Mouse (Mus musculus) cerebellum, adult 8-10 months (tissue): Measurements from ENCODE around the gene Smad3.

ENCODE experiments used
- DNase-seq: peaks from one replicate; pipeline ENCODE4 v3.0.0; 2022

Gene Smad3

DNA sequence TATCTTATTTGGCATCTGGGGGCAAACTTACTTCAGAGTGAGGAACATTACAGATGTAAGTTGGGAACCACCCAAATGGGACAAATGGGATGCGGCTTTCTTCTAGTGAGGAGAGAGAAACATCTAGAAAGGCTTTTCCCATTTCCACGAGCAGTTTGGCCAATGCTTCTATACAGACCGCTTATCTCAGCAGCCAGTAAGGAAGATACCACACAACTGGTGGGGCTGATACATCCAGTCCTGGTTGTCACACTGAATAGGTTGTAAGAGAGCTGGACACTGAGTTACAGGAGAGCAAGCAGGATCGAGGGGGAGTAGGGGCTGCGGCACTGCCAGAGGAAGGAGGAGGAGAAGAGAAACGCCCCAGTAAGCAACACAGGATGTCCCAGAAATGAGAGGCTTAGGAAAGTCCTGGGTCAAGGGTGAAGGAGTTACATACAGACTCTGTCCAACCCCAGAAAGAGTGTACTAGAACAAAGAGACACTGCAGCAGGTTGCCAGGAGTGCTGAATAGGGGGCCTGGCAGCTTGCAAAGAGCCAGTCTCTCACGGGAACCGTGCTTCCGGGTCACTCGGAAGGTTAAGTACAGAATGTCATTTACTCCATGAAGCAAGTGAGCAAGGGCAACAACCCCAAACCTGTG, 61.2 kb downstream of the Smad3 start:
- DNase-seq: no peak

DNA sequence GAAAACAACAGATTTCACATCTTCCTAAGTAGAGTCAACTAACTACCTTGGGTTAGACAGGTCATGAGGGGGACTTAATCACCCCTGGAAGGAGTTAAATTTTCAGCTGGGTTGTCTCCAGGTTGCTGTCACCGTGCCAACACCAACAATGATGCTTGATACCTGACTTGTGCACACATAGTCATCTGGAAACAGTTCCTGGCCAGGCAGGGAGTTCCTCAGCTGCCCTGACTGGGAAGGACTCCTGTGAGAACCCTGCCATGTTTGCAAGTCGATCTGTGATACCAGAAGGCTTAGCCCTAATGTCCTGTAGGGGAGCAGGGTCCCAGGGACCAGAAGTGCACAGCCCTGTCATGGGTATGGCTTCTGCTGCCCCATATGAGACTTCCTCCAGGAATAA, 65.8 kb downstream of the Smad3 start:
- no peak for DNase-seq

DNA sequence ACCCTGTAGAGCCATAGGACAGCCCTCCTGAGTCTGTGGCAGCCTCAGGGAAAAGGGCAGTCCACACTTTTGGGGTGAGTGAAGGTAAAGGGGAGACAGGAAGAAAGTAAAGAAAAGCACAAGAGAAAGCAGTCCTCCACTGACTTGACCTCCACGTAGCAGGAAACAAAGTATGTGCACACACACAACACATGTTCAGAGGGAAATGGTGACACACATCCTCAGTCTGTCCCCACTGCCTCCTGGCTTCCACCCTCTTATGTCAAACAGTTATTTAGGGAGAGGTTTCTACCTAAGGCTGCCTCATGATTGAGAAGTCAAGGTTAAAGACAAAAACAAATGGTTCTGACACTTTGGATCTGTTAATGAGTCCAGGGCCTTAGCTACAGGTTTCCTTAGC, 67.3 kb downstream of the Smad3 start:
- no peak for DNase-seq

DNA sequence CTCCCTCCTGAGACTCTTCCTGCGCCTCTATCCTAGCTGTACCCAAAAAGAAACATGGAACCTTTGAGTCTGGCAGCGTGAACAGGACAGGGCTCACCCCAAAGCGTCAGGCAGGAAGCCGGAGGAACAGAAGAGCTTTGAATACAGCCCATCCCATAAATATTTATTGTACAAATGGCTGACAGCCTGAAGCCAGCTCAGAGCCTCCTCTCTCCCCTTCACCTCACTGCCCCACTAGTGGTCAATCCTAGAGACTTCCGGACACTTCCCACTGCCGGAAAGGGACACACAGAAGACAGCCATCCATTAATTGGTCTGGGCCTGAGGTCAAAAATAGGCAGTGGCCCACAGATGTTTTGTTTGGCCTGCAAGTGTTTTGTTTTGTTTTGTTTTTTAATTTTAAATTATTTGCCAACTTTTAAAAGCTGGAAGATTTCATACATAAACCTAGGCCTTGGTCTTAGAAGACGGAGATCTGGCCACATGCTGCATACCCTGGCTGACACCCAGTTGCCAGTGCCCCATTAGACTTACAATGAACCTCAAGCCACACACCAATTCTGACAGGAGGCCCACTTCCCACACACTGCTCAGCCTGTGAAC, 70.3 kb downstream of the Smad3 start:
- no peak for DNase-seq

DNA sequence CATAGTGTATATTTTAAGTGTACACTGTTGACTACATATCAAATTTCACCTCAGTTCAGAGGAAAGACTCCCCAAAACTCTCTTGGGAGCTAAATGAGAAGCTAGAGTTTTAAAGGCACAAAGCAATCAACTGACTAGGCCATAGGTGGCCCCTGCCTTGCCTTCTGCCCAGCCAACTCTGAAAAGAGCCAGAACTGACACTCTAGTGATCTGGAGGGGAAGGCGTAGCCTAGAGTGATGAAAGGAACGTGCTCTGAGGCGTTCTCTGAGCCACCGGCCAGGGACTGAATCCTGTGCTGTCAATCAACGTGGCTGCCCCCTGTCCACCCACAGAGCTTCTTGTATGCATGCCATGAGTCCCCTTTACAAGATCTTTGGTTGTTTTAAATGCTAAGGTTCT, 72.4 kb downstream of the Smad3 start:
- no peak for DNase-seq

DNA sequence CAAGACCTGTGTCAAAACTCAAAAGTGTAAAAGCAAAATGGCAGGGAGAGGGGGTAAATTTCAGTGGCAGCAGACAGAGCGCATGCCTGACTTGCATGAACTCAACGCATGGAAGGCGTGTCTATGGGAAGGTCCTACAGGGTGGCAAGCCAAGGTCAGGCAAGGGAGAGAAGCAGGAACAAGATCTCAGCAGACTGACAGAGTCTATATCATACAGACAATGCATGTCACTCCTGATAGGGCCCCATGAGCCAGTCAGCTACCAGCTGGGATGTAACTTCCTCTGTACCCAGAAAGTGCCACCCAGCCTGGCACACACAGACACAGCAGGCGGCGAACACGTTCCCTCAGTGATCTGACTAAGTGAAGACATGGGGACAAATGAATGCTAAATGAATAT, 73.5 kb downstream of the Smad3 start:
- no peak for DNase-seq

DNA sequence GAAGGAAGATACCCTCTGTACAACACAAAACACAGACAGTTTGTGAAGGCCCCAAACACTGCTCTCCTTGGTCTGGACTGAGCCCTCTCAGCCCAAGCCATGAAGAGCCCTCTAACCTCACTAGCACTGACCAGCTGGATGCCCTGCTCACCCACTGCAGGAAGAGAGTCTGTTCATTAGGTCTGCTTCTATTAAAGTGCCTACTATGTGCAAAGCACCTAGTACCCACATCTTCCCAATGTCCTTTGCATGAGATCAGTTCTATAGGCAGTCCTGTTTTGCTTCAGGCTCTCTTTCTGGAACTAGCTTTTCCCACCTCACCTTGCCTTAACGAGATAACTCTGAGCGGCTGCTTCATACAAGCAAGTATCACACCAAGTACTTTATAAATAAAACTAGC, 74.9 kb downstream of the Smad3 start:
- DNase-seq: no peak

DNA sequence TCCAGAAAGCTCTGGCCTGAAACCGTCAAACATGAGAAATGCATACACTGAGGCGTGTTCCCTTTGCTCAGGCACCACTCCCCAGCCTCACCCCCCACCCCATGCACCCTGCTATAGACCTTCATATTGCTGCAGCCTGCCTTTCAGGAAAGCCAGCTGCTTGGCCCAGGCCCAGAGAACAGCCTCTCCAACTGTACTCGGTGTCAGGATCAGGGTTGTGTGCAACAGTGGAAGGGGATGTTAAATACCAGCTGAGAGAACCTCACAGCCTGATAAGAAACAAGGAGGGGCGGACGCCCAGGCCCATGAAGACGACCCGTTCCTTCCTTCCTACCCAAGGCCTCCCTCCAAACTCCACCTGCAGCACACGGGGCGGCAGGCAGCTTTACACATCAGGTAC, 75.5 kb downstream of the Smad3 start:
- DNase-seq: no peak

DNA sequence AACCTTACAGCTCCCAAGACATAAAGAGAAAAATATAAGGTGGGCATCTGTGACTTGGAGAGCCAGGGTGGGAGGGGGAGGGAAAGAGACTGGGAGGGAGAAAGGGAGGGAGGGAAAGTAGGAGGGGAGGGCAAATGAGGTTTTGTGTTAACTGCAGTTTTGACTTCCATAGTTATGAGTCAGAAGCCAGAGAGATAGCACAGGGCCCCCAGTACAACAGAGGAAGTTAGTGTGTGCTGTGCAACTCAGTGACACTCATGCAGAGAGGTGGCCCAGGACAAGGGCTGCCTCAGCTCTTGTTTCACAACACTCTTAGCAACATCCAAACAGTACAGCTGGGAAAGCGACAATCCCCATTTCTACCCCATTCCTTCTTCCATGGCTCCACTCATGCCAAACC, 79.7 kb downstream of the Smad3 start:
- DNase-seq: no peak

DNA sequence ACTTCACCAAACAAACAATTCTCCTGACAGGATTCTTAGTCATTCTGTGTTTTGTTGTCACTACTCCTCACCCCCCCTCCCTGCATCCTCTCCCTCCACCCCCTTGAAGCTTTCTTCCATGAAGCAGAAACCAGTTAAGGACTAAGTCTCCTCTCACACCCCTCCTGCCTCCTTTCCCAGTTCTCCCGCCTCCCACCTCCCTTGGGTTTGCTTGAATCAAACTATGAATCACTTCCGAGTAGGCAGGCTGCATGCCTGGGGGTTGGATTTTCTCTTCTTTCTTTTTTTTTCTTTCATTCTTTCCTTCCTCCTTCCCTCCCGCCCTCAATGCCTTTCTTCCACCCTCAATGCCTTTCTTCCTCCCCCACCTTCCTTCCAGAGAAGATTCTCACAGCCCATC, 80.2 kb downstream of the Smad3 start:
- DNase-seq: no peak

DNA sequence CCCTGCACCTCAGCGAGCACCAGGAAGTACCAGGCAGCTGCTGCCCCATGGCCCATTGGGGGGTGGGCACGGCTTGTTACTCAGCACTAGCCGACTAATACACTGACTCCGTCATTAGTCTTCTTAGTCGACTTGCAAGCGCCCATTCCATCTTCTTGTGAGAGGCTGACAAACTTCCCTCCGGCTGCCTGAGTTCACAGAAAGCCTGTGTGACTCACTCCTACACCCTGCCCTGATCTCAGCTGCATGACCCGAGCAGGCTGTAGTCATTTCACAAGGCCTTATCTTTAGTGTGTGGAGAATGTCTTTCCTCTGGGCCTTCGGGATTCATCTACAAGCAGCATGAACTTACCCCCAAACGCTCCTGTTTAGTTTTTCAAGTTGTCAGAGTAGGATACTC, 83.2 kb downstream of the Smad3 start:
- DNase-seq: no peak

DNA sequence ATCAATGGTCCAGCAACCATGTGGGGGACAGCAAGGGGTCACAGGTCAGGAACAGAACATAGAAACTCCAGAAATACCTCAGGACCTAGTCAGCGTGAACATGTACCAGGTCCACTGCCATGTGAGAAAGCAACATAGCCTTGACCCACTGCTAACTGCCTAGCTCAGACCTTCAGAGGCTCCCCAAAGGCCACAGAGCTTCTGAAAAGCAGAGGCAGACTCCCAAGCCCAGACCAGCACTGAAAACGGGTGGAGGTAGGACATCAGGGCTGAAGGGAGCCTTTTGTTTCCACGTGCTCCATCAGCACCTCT, 84.3 kb downstream of the Smad3 start:
- no peak for DNase-seq

DNA sequence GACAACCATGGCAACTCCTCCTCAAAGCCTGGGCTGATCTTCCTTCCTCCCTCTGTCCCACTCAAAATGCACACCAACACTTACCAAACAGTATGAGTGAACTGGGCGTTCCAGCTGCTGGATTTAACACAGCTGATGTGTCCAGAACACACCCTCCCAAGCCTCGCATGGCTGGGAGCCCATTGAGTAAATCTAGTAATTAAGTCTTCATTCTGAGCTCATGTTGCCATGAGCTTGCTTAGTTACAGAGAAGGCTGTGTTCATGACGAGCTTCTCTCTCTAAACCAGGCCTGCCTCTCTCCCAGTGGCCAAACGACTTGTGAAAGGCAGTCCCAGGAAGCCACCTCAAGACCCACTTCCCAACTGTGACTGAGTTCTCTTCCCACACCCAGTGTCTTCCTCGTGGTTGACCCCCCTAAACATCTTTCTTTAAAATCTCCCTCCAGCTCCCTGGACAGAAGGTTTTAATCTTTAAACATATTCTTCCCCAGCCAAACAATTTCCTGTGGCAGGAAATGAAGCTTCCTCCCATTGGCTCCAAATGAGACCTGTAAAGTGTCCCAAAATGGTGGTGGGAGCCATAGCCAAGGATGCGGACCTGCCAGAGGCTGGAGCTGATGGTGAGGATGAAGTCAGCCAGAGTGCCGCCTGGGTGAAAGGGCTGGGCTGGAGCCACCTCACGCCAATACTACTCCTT, 84.8 kb downstream of the Smad3 start:
- DNase-seq: no peak

DNA sequence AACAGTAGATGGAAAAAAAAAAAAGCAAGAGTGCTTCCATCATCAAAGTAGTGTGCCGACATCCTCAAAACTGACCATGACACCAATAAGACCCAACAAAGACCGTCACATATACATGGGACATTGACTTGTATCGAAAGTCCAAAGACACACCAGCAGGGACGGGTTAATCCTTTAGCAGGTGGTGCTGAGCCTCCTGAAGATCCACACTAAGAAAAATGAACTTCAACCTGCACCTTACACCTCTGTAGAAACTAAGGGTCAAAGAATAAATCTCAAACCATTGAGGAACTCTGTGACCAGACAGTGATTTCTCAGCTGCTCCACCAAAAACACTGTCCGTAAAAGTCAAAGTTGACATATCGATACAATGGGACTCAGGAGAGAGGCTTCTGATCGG, 88.0 kb downstream of the Smad3 start:
- DNase-seq: no peak

DNA sequence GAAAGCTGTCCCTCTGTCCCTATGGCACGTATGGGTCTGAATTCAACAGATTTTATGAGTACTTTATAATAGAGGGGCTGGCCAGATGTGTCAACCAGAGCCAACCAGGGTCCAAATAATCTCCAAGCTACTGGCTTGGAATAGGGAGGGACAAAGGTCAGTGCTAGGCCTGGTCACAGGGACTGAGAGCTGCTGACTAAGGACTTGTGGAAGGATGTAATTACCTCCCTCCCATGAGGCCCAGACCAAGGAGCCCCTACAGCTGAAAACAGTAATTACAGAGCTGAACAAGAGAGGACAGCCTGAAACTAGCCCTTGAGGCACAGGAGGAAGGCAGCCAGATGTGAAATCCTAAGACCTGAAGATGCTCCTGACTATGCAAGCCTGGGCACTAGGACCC, 89.2 kb downstream of the Smad3 start:
- no peak for DNase-seq

DNA sequence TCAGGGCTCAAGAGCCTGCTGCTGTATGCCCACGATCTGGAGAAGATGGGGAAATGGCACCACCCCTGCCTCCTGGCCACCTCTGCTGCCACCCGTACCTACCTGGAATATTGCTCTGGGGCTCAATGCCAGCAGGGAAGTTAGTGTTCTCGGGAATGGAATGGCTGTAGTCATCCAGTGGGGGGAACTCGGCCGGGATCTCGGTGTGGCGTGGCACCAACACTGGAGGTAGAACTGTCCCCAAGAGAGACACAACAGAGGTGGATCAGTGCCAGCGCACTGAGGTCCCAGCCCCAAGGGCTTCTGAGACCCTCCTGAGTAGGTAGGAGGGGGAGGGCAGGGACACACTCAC, 90.4 kb downstream of the Smad3 start:
- DNase-seq: no peak

DNA sequence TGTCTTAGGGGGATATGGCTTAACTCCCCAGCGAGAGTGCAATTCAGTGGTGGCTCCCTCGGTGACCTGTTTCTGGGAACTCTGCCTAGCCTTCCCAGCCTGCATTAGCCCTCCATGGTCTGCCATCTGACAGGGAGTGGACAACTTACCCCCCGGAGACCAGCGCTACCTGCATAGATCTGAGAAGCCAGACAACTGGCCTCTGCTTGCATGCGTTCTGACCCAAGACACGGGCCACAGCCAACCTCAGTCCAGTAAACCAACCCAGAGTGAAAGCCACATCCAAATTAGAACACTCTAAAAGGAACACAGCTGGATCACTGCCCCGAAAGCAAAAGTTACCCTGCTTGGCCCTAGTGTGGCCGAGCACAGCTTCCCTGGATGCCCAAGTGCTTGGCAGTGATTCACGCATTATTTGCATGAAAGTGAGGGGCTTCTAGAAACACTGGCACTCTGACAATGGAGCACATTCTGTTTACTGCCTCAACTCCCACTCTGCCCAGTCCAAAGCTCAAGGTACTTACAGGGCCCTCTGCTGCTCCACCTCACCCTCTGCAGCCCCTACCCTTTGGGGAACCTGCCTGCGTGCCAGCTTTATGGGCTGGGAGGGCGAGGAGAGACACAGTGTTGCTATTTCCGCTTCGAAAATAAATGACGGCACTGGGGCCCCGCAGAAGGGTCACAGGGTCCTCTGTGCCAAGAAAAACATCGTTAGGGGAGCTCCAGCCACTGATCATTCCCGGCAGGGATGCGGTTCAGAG, 91.0 kb downstream of the Smad3 start:
- no peak for DNase-seq

DNA sequence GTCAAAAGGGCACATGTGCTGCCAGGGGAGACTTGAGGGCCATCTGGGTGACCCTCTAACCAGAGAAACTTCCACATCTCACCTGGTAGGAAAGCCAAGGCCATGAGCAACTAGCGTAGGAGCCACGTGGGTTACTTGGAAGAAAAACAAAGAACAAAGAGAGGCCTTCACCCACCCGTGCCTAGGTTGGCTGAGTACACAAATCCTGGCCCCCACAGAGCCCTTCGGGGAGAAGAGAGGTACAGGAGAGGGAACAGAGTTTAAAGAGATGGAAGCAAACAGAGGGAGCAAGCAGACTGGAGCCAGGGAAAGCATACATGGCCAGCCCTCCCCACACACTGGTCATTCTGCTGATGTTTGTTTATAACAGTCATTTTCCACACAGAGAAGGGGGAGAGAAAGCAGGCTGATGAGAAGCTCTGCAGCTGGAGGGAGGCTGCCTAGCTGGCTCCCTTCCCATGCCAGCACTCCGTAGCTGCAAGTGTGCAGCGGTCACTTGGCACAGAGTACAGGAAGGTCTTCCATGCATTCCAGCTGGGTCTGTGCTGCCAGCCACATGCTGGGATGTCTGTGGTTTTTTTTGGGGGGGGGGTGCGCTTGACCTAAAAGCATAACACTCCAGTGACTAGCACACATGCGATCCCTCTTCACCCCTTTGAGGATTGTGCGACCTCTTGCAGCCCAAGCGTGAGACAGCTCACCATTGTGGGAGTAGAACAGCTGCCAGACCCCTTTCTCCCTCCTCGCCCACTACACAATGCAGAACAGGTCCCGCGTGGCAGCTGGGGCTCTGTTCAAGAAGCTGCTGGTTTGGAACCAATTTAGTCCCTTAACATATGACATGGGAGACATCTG, 92.8 kb downstream of the Smad3 start:
- DNase-seq: no peak

DNA sequence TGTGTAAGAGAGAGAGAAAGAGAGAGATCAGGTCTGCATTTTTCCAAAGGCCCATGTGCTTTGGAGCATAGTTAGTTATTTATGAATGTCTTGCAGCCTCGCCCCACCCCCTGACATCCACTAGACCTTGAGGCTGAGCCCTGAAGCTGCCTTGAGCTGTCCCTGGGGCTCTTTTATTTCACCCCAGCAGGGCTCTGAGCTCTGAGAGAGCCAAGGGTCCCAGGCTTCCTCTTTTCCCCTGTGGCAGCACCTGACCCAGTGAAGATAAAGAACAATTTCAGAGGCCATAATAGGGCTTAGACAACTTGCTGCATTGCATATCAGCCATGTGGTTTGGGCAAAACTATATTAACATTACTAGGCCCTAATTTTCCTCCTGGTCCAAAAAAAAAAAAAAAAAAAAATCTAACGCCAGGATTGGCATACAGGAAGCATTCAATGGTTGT, 93.5 kb downstream of the Smad3 start:
- no peak for DNase-seq

DNA sequence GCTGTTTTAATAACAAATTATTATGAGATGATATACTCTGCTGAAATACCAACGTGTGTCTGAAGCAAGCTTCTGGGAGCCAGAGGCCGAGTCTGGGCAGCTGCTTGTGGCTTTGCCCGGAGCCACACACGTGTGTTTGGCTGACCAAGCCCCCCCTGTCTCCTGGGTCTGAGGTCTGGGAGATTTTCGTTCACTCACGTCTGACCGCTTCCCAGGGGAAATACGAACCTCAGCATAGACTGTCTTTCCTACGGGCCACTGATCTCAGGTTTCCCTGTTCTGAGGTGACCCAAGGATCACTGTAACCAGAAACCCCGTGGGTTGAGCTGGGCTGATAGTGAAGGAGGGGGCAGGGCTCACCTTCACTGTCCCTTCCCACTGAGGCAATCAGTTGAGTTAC, 94.6 kb downstream of the Smad3 start:
- no peak for DNase-seq

DNA sequence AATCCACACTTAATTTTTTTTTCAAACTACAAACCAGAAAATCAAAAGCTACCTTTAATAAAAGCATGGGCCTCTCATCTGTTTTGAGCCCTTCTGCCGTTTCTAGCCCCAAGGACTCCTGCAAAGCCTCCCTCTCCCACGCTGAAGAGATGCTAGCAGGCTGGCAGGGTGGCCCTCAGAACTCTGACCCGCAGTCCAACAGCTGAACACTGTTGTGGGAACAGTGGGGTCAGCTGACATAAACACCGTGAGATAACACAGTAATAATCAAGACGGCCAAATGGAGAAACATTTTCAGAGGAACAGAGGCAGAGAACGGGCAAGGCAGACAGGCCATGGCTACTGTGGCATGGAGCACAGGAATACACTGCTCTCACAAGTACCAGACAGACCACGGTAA, 95.0 kb downstream of the Smad3 start:
- no peak for DNase-seq

DNA sequence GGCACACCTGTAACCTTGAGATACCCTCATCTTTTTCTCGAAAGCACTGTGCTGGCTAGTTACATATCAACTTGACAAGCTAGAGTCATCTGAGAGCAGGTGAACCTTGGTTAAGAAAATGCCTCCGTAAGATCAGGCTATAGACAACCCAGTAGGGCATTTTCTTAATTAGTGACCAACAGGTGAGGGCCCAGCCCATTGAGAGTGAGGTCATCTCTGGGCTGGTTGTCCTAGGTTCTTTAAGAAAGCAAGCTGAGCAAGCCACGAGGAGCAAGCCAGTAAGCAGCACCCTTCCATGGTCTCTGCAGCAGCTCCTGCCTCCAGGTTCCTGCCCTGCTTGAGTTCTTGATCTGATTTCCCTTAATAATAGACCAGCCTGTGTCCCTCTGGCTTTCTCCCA, 97.1 kb downstream of the Smad3 start:
- DNase-seq: no peak

DNA sequence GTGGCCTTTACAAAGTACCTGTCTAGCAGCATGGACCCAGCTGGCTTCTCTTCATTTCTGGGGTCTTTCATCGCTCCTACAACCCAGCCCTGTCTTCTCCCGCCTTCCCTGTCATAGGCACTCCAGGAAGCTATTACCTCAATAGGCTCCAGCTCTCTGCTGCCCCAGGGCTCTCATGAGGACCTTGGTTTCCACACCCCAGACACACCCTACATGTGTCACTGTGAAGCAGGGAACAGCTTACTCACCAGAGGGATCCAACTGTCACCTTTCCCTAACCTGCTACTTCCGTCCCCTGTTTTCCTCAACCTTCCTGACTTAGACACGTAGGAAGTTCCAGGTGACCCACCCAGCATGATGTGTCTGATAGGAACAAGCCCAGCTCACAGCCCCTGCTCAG, 97.7 kb downstream of the Smad3 start:
- DNase-seq: no peak
